Mouse (Mus musculus) layer of hippocampus, postnatal 14 days (tissue): Measurements from ENCODE around the gene Rpl41. TPM values are rescaled to one million over a fixed set of nuclear protein-coding genes. Genes with fewer than 3 reads are reported as not detected.

Experiments used
- DNase-seq, 2 experiments: peaks; one replicate each; pipeline ENCODE4 v3.0.0; 2021 to 2022; ENCODE audit warnings: low spot score in 2 of 2, mixed read lengths in 1 of 2
- microRNA-seq, 2 experiments: library from miRNA; unstranded; fragments of <30 nt; microRNA quantifications; one replicate each; pipeline ENCODE4 v1.2.0; 2021
- total RNA-seq, 2 experiments: library from RNA; stranded (reverse); gene quantifications; 2 replicates each; pipeline ENCODE4 v1.2.3; 2021

Gene Rpl41
- total RNA-seq, 2 experiments from 2014 or later: 1,911 to 2,072 TPM

DNA sequence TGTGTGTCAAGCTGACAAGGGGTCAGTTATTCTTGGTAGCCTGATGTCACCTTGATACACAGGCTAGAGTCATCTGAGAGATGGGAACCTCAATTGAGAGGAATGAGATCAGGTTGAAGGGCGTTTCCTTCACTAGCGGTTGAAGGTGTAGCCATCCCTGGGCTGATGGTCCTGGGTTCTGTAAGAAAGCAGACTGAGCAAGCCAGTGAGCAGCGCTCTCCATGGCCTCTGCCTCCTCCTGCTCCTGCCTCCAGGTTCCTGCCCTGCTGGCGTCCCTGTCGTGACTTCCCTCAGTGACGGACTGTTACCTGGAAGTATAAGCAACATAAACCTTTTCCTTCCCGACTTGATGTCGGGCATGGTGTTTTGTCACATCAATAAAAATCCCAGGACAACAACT lies 45.6 kb downstream of the Rpl41 start:
- no peak for DNase-seq

DNA sequence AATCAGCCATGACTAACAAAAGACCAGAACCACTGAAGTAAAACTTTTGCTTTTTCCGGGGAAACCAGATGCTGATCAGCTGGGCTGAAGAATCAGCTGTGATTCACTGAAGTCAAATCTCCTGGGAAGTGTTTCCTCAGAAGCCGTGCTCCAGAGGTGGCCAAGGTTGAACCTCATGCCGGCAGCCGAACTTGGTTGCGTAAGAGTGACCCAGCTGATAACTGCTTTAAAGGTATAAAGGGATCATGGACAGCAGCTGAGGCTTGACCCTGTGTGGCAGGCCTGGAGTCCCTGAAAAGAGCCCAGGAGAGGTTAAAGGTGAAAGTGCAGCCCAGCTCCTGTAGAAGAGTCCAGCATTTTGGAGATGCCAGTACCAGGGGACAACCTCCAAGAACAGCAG lies 46.8 kb downstream of the Rpl41 start:
- no peak for DNase-seq

- DNase-seq: peak; percentile 57 to 63
Measured at GRCm38 (mm10) chr10:128499116-128499671, 49.9 kb downstream of the Rpl41 start.

- peak; percentile 90 to 96 for DNase-seq
Measured at GRCm38 (mm10) chr10:128498590-128498989, 50.5 kb downstream of the Rpl41 start, which contains the start of gene Myl6b. Gene Myl6b, minus strand, starts transcription at chr10:128498685.

Small RNA genes lying within 50 kb of the gene (microRNA-seq; reads per million reads assigned to microRNA genes)
- gene Gm47275: 0 reads per million in 2 experiments
- 0 to 0.57 reads per million in 2 experiments for gene Mir6916
- gene Mir6917: 0 to 0.23 reads per million in 2 experiments

Other genes starting within 250 kb of the Rpl41 start
- 10 to 100 TPM; 15.1 to 15.4 TPM for gene Pan2, start 246.0 kb downstream of the Rpl41 start, total RNA-seq
- 10 to 100 TPM; 76.5 to 80.3 TPM for gene Cnpy2, start 226.8 kb downstream of the Rpl41 start, total RNA-seq
- gene Cs, start 211.6 kb downstream of the Rpl41 start, total RNA-seq: 100 to 1,000 TPM; 260 to 274 TPM
- gene Coq10a, start 180.3 kb downstream of the Rpl41 start, total RNA-seq: 10 to 100 TPM; 60.0 to 62.1 TPM
- gene Ankrd52, start 172.2 kb downstream of the Rpl41 start, total RNA-seq: 10 to 100 TPM; 83.6 to 86.7 TPM
- gene Slc39a5, start 148.1 kb downstream of the Rpl41 start, total RNA-seq: under 1 TPM in 1 of 2 experiments, not detected in 1; 0.60 TPM
- 10 to 100 TPM; 94.5 TPM for gene Nabp2, start 137.8 kb downstream of the Rpl41 start, total RNA-seq
- gene Rnf41, start 137.6 kb downstream of the Rpl41 start, total RNA-seq: 10 to 100 TPM; 67.2 to 72.0 TPM
- gene Smarcc2, start 90.1 kb downstream of the Rpl41 start, total RNA-seq: 100 to 1,000 TPM; 208 to 212 TPM
- gene Myl6, start 55.2 kb downstream of the Rpl41 start, total RNA-seq: 100 to 1,000 TPM; 596 to 608 TPM
- 10 to 100 TPM; 15.5 to 16.2 TPM for gene Myl6b, start 50.6 kb downstream of the Rpl41 start, total RNA-seq
- gene Esyt1, start 23.4 kb downstream of the Rpl41 start, total RNA-seq: 1 to 10 TPM; 8.6 to 9.1 TPM
- 10 to 100 TPM in 1 of 2 experiments, 1 to 10 TPM in 1; 9.1 to 12.0 TPM for gene Zc3h10, start 1.5 kb downstream of the Rpl41 start, total RNA-seq
- gene Pa2g4, start 16.7 kb upstream of the Rpl41 start, total RNA-seq: 10 to 100 TPM; 72.9 to 74.1 TPM
- 1 to 10 TPM; 5.6 to 6.5 TPM for gene Erbb3, start 40.3 kb upstream of the Rpl41 start, total RNA-seq
- 100 to 1,000 TPM; 329 to 373 TPM for gene Rps26, start 77.4 kb upstream of the Rpl41 start, total RNA-seq
- 10 to 100 TPM; 12.9 to 13.7 TPM for gene Ikzf4, start 96.7 kb upstream of the Rpl41 start, total RNA-seq
- 10 to 100 TPM; 12.2 to 12.6 TPM for gene Suox, start 124.8 kb upstream of the Rpl41 start, total RNA-seq
- 100 to 1,000 TPM; 127 to 133 TPM for gene Rab5b, start 147.0 kb upstream of the Rpl41 start, total RNA-seq
- gene Pmel, start 154.9 kb upstream of the Rpl41 start, total RNA-seq: 1 to 10 TPM; 1.5 to 1.6 TPM
- 1 to 10 TPM; 6.1 to 9.3 TPM for gene Cdk2, start 155.7 kb upstream of the Rpl41 start, total RNA-seq
- gene Dgka, start 195.6 kb upstream of the Rpl41 start, total RNA-seq: 10 to 100 TPM; 10.4 to 10.5 TPM
- 10 to 100 TPM; 30.2 to 31.0 TPM for gene Pym1, start 198.6 kb upstream of the Rpl41 start, total RNA-seq
- gene Mmp19, start 241.6 kb upstream of the Rpl41 start, total RNA-seq: 1 to 10 TPM in 1 of 2 experiments, under 1 TPM in 1; 0.83 to 1.2 TPM